Mouse (Mus musculus) limb, embryonic 13.5 days (tissue): Measurements from ENCODE around the gene Ndnf. TPM values are rescaled to one million over a fixed set of nuclear protein-coding genes. Genes with fewer than 3 reads are reported as not detected.

Experiments
- ATAC-seq: fragments of 200-750 bp; cut with Nextera tagmentation; 2 replicates; pipeline ENCODE4 v1.8.0; 2017; ENCODE audit warnings: low read depth, moderate number of reproducible peaks, moderate TSS enrichment; ENCODE audit not compliant: low FRiP score
- H3K27ac ChIP-seq: fragments of 300-500 bp; sonication (generic); 2 replicates; pipeline ENCODE4 v1.5.1; 2015; ENCODE audit warnings: inconsistent platforms, mild to moderate bottlenecking, moderate library complexity
- H3K27me3 ChIP-seq: fragments of 300-500 bp; sonication (generic); 2 replicates; pipeline ENCODE4 v1.6.1; 2015; ENCODE audit warnings: mild to moderate bottlenecking, inconsistent platforms
- H3K36me3 ChIP-seq: fragments of 300-500 bp; sonication (generic); 2 replicates; pipeline ENCODE4 v1.6.1; 2015; ENCODE audit warnings: inconsistent platforms, mild to moderate bottlenecking, moderate library complexity
- H3K4me1 ChIP-seq: fragments of 300-500 bp; sonication (generic); 2 replicates; pipeline ENCODE4 v1.6.1; 2015; ENCODE audit warnings: inconsistent platforms
- H3K4me2 ChIP-seq: fragments of 300-500 bp; sonication (generic); replicated peaks from 2 replicates; pipeline ENCODE4 v1.6.1; 2015; ENCODE audit warnings: inconsistent platforms, mild to moderate bottlenecking, moderate library complexity
- H3K4me3 ChIP-seq: fragments of 300-500 bp; sonication (generic); 2 replicates; pipeline ENCODE4 v1.5.1; 2015; ENCODE audit warnings: moderate library complexity, mild to moderate bottlenecking, inconsistent platforms
- H3K9ac ChIP-seq: fragments of 300-500 bp; sonication (generic); 2 replicates; pipeline ENCODE4 v1.6.1; 2015; ENCODE audit warnings: mild to moderate bottlenecking, inconsistent platforms
- H3K9me3 ChIP-seq: fragments of 300-500 bp; sonication (generic); 2 replicates; pipeline ENCODE4 v1.6.1; 2016; ENCODE audit warnings: inconsistent platforms
- WGBS: fragments of 180-500 bp; shearing (Covaris S2); methylation state at CpG from one replicate; pipeline ENCODE4 v1.1.7; 2015; 5-methylcytosine and 5-hydroxymethylcytosine counted together
- polyA plus RNA-seq: library from polyadenylated mRNA; unstranded; fragments of >200 nt; fragmentation: Nextera tagmentation; extraction: Ambion mirVana; gene quantifications from 2 replicates; pipeline ENCODE4 v1.2.1, GENCODE M21; 2015

Gene Ndnf
- polyA plus RNA-seq, 1 experiment from 2014 or later = 6.6 TPM

- Histone ChIP-seq H3K27me3 (no peaks in the 10 kb centered on the region), H3K4me2 (no peak overlapping the region), H3K9ac (no peak overlapping the region), H3K9me3 (no peaks in the 10 kb centered on the region), H3K36me3 (no peaks in the 10 kb centered on the region), H3K27ac (no peak overlapping the region), H3K4me1 (peaks cover 4% of the 10 kb centered on the region), H3K4me3 (no peak overlapping the region)
- 91% methylated on average over 3 of the region's 3 CpGs for WGBS
- ATAC-seq = no peak
These were observed 88.7 kb downstream of the Ndnf start for GRCm38 (mm10) chr6:65760073-65760472.

Other genes with a start within 250 kb of the Ndnf start
- gene Tnip3, start 146.3 kb upstream of the Ndnf start, polyA plus RNA-seq = 0.11 TPM in 1 of 2 replicates, not detected in the other
- 30.2 and 32.2 TPM in 2 replicates for gene Prdm5, start 107.4 kb downstream of the Ndnf start, polyA plus RNA-seq